Mouse (Mus musculus) spleen, adult 2 months (tissue): ENCODE results near the gene Cdc42se2.

Source experiments
- CTCF ChIP-seq: fragments of 200-500 bp; IDR thresholded peaks from 2 replicates; pipeline ENCODE4 v1.5.1; 2011; ENCODE audit warnings: mild to moderate bottlenecking, inconsistent platforms; ENCODE audit not compliant: insufficient read depth, insufficient read length, insufficient replicate concordance; ENCODE audit errors: extremely low read depth
- POLR2A ChIP-seq: fragments of 200-500 bp; IDR thresholded peaks from 2 replicates; pipeline ENCODE4 v1.6.1; 2011; ENCODE audit warnings: low read depth, low read length, inconsistent platforms

DNA sequence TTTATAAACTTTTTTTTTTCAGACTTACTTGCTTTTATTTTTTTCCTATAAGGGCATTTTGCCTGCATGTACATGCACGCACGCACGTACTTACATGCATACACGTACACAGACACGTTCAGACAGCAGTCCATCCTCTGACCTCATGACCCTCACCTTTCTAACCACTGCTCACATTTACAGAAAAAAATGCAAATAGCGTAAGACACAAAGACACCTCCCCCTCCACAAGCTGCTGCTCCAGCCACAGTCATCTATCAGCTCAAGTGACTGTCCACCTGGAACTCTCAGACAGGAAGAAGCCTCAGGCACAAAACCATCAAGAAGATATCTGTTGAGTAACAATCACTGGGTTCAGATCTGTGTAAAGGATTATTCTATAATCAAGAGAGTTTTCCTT is 5.2 kb downstream of the Cdc42se2 start:
- TF ChIP-seq CTCF (no peak), POLR2A (no peak)
